Mouse (Mus musculus) heart, adult 8-10 months (tissue): ENCODE measurements at regions not wholly inside any gene's neighbourhood (a gene's known extent, or its start where the extent isn't known, plus 50 kb on each side); places are given as distances from the start of the nearest gene placed in this dataset.

Source experiments
- DNase-seq: peaks from one replicate; pipeline ENCODE4 v3.0.0; 2022; ENCODE audit warnings: low spot score

DNA sequence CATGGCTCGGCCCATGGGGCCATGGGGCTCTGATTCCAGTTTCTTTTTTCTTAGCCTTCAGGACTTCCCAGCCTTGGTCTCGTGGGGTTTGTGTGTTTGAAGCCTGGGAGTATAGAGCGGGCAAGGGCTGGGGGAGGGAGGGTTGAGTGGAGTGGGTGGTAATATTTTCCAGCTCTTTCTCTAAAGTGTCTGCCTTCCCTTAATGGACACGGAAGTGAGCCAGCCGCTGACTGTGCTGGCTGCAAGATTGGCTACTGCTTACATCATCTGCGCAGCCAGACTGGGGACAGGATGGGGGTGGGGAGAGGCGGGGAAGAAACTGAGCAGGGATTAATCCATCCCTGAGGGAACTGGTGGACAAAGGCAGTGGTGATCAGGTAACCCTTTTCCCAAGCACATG lies 52.3 kb downstream of the Tnp1 start:
- peak; percentile 35 for DNase-seq

DNA sequence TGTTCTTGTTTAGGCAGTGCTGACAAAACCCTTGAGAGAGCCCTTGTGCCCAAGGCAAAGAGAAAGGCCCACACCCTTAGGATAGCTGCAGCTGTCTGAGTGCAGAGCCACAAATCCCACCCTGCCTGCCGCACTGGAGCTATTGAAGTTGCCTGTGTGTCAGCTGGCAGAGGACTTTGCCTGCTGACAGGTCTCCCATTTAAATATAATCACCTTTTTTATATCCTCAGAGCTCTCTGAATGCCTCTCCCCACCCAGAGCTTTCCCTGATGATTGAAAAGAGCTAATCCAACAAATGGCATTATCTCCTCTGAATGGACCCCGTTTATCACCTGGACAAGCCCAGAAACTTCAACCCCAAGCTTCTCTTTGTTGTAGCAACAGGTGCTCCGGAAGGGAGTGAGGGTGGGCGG lies 55.5 kb downstream of the Tnp1 start:
- DNase-seq, result no peak

DNA sequence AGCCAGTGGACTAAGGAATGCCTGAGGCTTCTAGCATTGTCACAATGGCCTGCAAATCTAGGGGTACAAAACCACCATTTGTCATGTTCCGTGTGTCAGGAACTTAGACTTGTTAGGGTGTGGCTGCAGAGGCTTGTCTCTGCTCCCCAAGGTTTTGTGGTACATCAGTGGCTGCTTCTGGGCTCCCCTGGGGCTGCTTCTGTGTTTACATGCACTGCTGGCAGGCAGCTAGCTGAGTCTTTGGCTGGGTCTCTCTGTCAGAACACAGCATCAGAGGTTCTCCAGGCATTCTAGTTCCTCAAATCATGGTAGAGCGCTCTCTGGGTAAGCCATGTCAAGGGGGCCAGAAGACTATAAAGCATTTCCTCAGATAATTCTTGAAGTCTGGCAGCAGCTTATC lies 60.3 kb downstream of the Tnp1 start:
- DNase-seq, result no peak

DNA sequence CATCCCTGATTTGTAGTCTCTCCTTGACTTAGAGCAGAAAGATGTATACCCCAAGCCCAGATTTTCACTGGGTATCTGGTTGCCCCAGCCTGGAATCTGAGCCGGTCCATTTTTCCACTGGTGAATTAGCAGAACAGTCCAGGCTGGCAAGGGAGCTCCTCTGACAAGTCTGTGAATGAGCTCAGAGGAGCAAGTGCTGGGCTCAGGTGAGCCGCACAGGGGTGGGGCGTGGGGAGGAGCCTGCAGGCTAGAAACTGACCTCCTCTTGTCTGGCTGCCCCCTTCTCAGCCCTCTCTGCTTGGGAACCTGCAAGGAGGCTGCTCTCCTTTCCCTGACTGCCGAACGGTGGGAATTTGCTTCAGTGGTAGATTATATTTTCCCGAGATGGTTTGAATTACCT lies 62.8 kb downstream of the Tnp1 start:
- DNase-seq, result no peak

DNA sequence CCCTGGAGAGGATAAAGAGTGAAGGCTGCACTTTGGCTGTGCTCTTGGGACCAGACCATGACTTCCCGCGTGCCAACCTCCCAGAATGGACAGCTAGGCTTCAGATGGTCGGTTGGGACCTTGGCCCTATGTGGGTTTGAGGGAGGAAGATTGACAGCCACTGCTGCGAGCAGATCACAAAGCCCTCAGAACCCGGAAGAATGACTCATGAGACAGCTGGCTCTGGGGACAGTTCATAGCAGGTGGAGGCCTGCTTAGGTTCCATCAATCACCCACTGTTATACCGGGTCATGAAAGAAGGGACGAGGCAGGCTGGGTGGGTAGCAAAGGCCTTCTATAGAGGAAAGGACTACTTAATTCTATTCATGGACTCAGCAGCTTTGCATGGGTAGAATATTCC lies 63.9 kb downstream of the Tnp1 start:
- DNase-seq, result no peak

DNA sequence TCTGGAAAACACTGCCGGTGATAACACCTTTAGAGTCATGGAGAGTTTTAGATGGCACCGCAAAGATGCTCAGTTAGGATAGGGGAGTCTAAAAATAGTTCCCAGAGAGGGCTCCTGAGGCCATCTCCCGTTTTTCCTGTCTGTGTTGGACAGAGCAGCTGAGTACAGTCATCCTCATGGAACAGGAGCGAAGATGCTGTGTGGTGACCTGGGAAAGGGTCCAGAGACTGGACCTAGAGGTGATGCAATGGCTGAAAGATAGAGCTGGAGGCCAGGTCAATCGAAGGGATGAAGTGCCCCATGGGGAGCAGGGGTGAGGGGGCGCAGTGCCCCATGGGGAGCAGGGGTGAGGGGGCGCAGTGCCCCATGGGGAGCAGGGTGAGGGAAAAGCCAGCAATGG lies 64.3 kb downstream of the Tnp1 start:
- DNase-seq, result no peak

DNA sequence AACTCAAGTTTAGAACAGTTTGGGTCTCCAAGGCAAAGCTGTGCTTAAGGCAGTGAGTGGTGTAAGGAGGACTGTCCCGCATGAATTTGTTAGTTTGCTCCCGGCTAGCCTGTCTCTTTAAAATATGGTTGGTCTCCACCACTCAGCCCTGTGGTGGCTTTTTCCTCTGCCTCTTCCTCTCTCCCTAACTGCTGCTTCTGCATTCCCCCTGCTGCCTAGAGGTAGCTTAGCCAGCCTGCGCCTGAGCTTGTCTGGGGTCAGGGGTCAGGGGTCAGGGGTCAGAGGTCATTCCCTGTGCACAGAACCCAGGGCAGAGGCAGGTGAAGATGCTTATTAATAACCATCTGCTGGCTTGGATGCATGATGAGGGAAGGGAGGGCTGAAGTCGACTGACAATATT lies 69.5 kb downstream of the Tnp1 start:
- no peak for DNase-seq

DNA sequence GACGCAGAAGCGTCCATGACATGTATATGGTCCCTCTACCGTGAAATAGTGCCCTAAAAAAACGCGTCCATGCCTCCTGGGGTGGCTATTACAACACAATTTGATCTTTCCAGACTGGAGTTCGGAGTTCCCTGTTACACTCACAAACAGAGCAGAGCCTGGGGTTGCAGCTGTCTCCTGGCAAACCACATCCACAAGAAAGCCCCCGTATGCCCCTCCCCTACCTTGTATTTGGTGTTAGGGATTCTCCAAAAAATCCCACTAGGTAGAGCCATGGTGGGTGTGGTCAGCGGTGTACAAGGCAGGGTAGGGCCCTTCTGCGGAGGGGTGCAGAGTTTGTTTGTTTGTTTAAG lies 70.0 kb downstream of the Tnp1 start:
- DNase-seq, result no peak

DNA sequence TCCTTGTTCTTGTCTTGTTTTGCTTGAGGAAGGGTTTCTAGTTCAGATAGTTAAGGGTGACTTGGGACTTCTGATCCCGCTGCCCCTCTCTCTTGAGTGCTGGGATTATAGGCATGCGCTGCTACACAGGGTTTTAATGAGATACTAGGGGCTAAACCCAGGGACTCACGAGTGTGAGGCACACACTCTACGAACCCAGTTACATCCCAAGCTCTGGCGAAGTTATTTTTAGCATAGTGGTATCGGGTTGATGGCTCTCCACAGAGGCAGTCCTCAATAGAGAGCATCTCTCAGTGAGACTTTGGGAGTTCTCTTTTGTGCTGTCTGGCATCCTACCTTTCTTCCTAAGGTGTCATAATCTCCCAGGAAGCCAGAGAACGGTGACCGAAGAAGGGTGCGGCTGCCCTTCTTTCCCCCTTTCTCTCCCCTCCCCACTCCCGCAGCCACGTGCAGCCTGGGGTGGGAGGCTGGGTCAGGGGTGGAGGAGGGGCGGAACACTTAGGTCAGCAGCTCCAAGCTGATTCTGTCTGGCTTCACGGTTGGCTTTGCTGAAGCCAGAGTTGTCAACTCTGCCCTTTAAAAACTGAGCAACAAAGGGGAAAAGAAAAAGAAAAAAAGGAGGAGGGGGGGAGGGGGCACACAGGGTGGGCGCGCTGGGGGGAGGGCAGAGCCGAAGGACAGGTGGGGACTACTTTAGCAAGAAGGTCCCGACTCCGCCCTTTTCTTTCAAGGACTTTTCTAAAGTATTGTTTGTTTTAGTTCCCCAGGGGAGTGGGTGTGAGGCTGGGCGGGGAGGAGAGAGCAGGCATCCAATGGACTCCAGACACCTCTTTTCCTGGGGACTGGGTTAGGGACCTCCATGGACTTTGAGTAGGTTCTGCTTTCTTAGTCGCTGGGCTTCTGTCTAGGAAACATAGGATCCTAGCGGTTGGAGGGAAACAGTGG lies 70.4 kb upstream of the Igfbp5 start:
- no peak for DNase-seq

DNA sequence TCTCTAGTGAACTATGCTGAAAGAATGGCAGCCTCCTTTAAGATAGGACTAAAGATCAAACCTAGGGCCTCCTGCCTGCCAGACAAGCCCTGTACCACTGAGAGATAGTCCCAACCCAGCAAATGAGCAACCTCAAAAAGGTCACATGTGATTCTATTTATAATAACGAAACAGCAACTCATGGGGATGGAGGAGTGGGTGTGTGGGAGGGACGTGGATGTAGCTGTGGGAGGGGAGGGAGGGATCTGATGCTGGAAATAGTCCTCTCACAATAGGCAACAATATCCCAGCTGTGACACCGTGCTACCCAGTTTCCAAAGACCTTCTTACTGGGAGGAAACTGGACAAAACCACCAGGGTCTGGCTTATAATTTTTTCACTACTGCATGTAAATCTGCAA lies 69.5 kb upstream of the Igfbp5 start:
- DNase-seq, result no peak

DNA sequence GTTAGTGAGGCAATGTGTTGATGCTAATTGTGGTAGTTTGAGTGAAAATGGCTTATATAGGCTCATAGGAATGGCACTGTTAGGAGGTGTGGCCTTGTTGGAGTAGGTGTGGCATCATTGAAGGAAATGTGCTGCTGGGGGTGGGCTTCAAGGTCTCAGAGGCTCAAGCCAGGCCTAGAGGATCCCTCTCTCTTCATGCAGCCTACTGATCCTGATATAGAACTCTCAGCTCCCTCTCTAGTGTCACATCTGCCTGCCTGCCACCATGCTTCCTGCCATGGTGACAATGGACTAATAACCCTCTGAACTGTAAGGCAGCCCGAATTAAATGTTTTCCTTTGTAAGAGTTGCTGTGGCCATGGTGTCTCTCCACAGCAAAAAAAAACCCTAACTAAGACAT lies 68.4 kb upstream of the Igfbp5 start:
- DNase-seq, result no peak

DNA sequence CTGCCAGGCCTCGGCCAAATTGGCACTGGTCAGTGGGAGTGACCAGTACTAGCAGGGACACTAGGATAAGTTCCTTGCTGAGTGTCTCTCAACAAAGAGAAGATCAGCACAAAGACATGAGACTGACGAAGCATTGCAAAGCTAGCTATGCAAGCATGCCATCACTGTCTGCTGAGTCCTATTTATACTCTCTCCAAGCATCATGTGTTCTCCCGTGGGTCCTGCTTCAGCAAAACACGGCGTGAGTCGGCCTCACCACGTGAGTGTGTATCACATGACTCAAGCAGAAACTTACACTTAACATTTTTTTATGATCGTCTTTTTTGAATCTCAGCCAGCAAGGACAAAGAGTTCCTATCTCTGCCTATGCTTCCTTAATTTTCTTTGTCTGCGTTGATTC lies 67.7 kb upstream of the Igfbp5 start:
- DNase-seq, result peak; percentile 44

DNA sequence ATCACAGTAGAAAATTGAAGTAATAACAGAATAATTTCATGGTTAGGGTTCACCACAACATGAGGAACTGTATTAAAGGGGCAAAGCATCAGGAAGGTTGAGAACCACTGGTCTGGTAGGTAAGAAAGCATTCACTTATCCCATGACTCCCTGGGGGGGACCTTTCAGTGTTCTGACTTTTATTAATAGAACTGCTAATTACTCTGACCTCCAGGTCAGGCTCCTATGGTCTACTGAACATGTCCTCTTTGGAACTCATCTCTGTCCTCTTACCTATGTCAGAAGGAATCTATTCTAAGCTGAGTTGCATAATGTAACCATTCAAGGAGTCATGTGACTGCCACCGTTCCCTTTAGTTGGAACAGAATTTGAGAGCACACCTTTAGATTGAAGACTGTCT lies 65.3 kb upstream of the Igfbp5 start:
- no peak for DNase-seq

DNA sequence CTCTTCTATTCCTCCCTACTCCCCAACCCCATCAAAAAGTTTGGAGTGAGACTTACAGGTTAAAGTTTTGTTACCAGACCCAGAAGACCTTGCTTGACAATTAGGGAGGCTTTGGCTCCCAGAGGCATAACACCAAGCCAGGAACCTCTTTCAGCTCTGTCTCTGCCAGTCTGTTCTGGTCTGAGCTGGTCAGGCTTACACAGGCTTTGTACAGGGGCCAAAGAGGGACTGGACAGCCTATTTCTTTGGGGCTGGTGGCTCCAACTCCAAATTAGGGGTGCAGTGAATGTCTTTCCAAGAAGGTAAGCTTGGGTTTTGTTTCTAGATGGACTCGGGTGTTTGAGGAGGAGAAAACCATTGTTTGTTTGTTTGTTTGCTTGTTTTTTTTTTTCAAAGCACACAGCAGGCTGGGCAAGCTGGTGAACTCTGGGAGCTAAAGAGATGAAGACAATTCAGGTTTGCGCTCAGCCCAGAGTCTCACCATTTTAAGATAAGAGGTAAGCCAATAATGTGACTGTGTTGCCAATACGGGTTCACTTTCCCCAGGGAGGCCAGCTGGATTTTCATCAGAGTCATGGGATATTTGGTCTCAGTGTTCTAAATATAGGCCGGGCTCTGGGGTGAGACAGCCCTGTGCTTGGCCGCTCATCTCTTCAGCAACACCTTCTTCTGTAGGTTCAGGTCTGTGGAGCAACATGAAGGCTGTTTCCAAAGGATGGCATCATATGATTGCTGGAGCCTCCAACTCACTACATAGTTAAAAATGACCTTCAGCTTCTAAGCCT lies 62.2 kb upstream of the Igfbp5 start:
- peak; percentile 58 for DNase-seq

DNA sequence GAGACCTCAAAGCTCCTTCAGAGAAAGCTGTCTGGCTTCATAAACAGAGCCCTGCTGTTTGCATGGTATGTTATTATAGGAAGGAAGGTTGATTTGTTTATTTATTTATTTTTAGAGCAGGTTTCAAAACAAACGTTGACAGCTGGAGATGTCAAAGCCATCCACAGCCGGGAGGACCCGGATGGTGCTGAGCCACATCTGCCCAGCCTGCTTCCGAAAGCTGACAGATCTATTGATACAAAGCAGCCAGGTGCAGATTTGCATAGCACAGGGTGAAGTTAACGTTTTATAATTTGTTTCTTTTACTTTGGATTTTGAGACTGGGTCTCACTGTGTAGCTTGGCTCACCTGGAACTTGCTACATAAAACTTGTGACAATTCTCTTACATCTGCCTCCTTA lies 61.5 kb upstream of the Igfbp5 start:
- no peak for DNase-seq

DNA sequence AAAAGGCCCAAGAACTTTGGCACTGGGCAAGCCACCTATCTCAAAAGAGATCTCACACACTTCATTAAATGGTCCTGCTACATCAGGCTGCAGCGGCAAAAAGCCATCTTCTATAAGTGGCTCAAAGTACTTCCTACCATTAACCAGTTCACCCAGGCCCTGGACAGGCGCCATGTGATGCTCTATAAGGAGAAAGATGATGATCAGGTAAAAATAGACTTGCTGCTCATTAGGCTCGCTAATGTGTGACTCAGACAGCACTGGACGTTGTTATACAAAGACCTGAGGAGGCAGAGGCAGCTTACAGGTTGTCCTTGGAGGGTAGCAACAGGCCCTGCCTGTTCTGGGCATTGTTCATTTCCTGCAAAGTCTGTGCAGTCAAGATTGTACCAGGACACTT lies 60.4 kb upstream of the Igfbp5 start:
- no peak for DNase-seq

DNA sequence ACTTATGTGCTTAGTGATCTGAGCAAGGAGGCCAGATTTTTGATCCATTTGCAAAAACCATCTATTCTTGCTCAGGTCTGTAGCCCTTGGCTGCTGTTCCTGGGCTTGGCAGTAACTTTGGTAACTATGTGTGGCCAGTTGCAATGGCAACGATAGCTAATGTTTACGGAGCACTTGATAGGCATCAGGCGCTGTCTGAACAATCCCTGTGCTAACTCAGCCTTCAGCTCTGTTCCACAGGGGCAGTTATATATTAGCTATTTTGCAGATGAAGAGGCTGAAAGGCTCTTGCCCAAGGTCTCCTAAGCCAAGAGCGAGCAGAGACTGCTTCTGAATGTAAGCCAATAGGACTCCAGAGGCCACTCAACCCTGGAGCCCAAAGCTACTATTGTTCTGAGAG lies 55.1 kb upstream of the Igfbp5 start:
- no peak for DNase-seq
